Mouse (Mus musculus) G1E (cell line): ENCODE measurements at regions not wholly inside any gene's neighbourhood (a gene's known extent, or its start where the extent isn't known, plus 50 kb on each side); places are given as distances from the start of the nearest gene placed in this dataset.

Source experiments
- CTCF ChIP-seq: IDR thresholded peaks from 2 replicates; pipeline ENCODE4 v1.5.1; 2012; ENCODE audit warnings: low read depth, low read length, inconsistent platforms, mixed read lengths
- GATA2 ChIP-seq: IDR thresholded peaks from 2 replicates; pipeline ENCODE4 v1.6.1; 2012; ENCODE audit warnings: low read depth, low read length, inconsistent platforms, borderline replicate concordance

- TF ChIP-seq GATA2 (no peak), CTCF (no peak)
Measured at GRCm38 (mm10) chr9:99783156-99783555, 66.1 kb upstream of the Cldn18 start.
